Mouse (Mus musculus): ENCODE data around the gene Wdfy2. TPM values are rescaled to one million over a fixed set of nuclear protein-coding genes. Genes with fewer than 3 reads are reported as not detected.

Gene Wdfy2
- polyA plus RNA-seq, 1 experiment: 7.5 TPM

Other genes starting within 250 kb of the Wdfy2 start
- not detected in 2 replicates for gene Serpine3, start 174.0 kb upstream of the Wdfy2 start, polyA plus RNA-seq (2012; rRNA removed)
- gene Ints6, start 76.5 kb upstream of the Wdfy2 start, polyA plus RNA-seq (2012; rRNA removed): 10.5 and 12.3 TPM in 2 replicates
- not detected in 2 replicates for gene Defb48, start 146.8 kb downstream of the Wdfy2 start, polyA plus RNA-seq (2012; rRNA removed)
- gene Defb47, start 160.4 kb downstream of the Wdfy2 start, polyA plus RNA-seq (2012; rRNA removed): not detected in 2 replicates
- gene Defb43, start 174.1 kb downstream of the Wdfy2 start, polyA plus RNA-seq (2012; rRNA removed): not detected in 2 replicates
- 0.16 and 0.17 TPM in 2 replicates for gene Defb42, start 209.3 kb downstream of the Wdfy2 start, polyA plus RNA-seq (2012; rRNA removed)
- gene Defb30, start 212.3 kb downstream of the Wdfy2 start, polyA plus RNA-seq (2012; rRNA removed): not detected in 2 replicates

Measured in urinary bladder, adult 2 months (tissue).